Mouse (Mus musculus) forebrain, embryonic 16.5 days (tissue): Measurements from ENCODE around the gene Pitpnc1. TPM values are rescaled to one million over a fixed set of nuclear protein-coding genes. Genes with fewer than 3 reads are reported as not detected.

Experiments
- ATAC-seq: fragments of 200-750 bp; cut with Nextera tagmentation; 2 replicates; pipeline ENCODE4 v1.8.0; 2017; ENCODE audit warnings: mild to moderate bottlenecking, moderate library complexity
- H3K27ac ChIP-seq: fragments of 300-500 bp; sonication (generic); 2 replicates; pipeline ENCODE4 v1.5.1; 2014; ENCODE audit warnings: low read length, control low read depth
- H3K27me3 ChIP-seq: fragments of 300-500 bp; sonication (generic); replicated peaks from 2 replicates; pipeline ENCODE4 v1.6.1; 2014; ENCODE audit warnings: low read length; ENCODE audit not compliant: control insufficient read depth, insufficient read depth
- H3K36me3 ChIP-seq: fragments of 300-500 bp; sonication (generic); 2 replicates; pipeline ENCODE4 v1.6.1; 2014; ENCODE audit not compliant: control insufficient read depth, insufficient read depth
- H3K4me1 ChIP-seq: fragments of 300-500 bp; sonication (generic); replicated peaks from 2 replicates; pipeline ENCODE4 v1.6.1; 2014; ENCODE audit warnings: low read length; ENCODE audit not compliant: control insufficient read depth, insufficient read depth
- H3K4me2 ChIP-seq: fragments of 300-500 bp; sonication (generic); 2 replicates; pipeline ENCODE4 v1.6.1; 2014; ENCODE audit warnings: mild to moderate bottlenecking, low read length, control low read depth
- H3K4me3 ChIP-seq: fragments of 300-500 bp; sonication (generic); replicated peaks from 2 replicates; pipeline ENCODE4 v1.5.1; 2014; ENCODE audit warnings: mild to moderate bottlenecking, low read length, control low read depth
- H3K9ac ChIP-seq: fragments of 300-500 bp; sonication (generic); replicated peaks from 2 replicates; pipeline ENCODE4 v1.6.1; 2014; ENCODE audit warnings: low read depth, low read length, control low read depth
- H3K9me3 ChIP-seq: fragments of 300-500 bp; sonication (generic); 2 replicates; pipeline ENCODE4 v1.6.1; 2016; ENCODE audit warnings: low read length; ENCODE audit not compliant: control insufficient read depth
- WGBS: fragments of 180-500 bp; shearing (Covaris S2); extraction: QIAGEN DNeasy Blood & Tissue Kit; methylation state at CpG from one replicate; pipeline ENCODE4 v1.1.7; 2014; 5-methylcytosine and 5-hydroxymethylcytosine counted together
- polyA plus RNA-seq: library from polyadenylated mRNA; unstranded; fragments of >200 nt; fragmentation: Nextera tagmentation; extraction: Ambion mirVana; gene quantifications from 2 replicates; pipeline ENCODE4 v1.2.1, GENCODE M21; 2015

Pitpnc1 gene
- polyA plus RNA-seq, 1 experiment from 2014 or later: 51.6 TPM

GRCm38 (mm10) chr11:107435776-107436449, 34.6 kb downstream of the Pitpnc1 start:
- no peak overlapping the region for H3K27ac ChIP-seq
- no peak overlapping the region for H3K4me2 ChIP-seq
- no peaks in the 10 kb centered on the region for H3K9me3 ChIP-seq
- no peak for ATAC-seq
- H3K9ac ChIP-seq: no peak overlapping the region
- no peaks in the 10 kb centered on the region for H3K27me3 ChIP-seq
- no peak overlapping the region for H3K4me3 ChIP-seq
- WGBS: 92% methylated on average over 6 of the region's 6 CpGs
- H3K4me1 ChIP-seq: peaks cover 12% of the 10 kb centered on the region
- no peaks in the 10 kb centered on the region for H3K36me3 ChIP-seq

- peak overlapping the region; percentile 28; the same call in 1 of the 2 replicates for H3K27ac ChIP-seq
- WGBS: 90% methylated on average over 7 of the region's 7 CpGs
These were observed 39.1 kb downstream of the Pitpnc1 start for GRCm38 (mm10) chr11:107431197-107431965.

GRCm38 (mm10) chr11:107428011-107428410, 42.5 kb downstream of the Pitpnc1 start:
- ATAC-seq: no peak
- Histone ChIP-seq H3K27ac (no peak overlapping the region), H3K9me3 (no peaks in the 10 kb centered on the region), H3K4me2 (no peak overlapping the region), H3K36me3 (no peaks in the 10 kb centered on the region), H3K27me3 (no peaks in the 10 kb centered on the region), H3K4me1 (peaks cover 9% of the 10 kb centered on the region), H3K9ac (no peak overlapping the region), H3K4me3 (no peak overlapping the region)
- WGBS: 86% methylated on average over 10 of the region's 10 CpGs

More at GRCm38 (mm10) chr11:107431197-107431965, 39.1 kb downstream of the Pitpnc1 start:
- H3K4me1 ChIP-seq: peaks cover 4% of the 10 kb centered on the region
- H3K9ac ChIP-seq: no peak overlapping the region
- H3K36me3 ChIP-seq: no peaks in the 10 kb centered on the region
- H3K4me2 ChIP-seq: no peak overlapping the region
- no peaks in the 10 kb centered on the region for H3K9me3 ChIP-seq
- no peak for ATAC-seq
- H3K27me3 ChIP-seq: no peaks in the 10 kb centered on the region
- no peak overlapping the region for H3K4me3 ChIP-seq

GRCm38 (mm10) chr11:107424176-107424575, 46.3 kb downstream of the Pitpnc1 start:
- peak; percentile 56 for ATAC-seq
- H3K9ac ChIP-seq: no peak overlapping the region
- no peaks in the 10 kb centered on the region for H3K27me3 ChIP-seq
- H3K27ac ChIP-seq: peak overlapping the region; percentile 72
- H3K4me2 ChIP-seq: no peak overlapping the region
- no peaks in the 10 kb centered on the region for H3K36me3 ChIP-seq
- 69% methylated on average over 12 of the region's 12 CpGs for WGBS
- H3K4me3 ChIP-seq: no peak overlapping the region
- no peaks in the 10 kb centered on the region for H3K9me3 ChIP-seq
- peaks cover 22% of the 10 kb centered on the region for H3K4me1 ChIP-seq

GRCm38 (mm10) chr11:107422356-107422754, 48.1 kb downstream of the Pitpnc1 start:
- no peak for ATAC-seq
- Histone ChIP-seq H3K36me3 (no peaks in the 10 kb centered on the region), H3K4me1 (peaks cover 22% of the 10 kb centered on the region), H3K9ac (no peak overlapping the region), H3K27ac (no peak overlapping the region), H3K27me3 (no peaks in the 10 kb centered on the region), H3K4me2 (no peak overlapping the region), H3K9me3 (no peaks in the 10 kb centered on the region), H3K4me3 (no peak overlapping the region)
- WGBS: 28% methylated on average over 5 of the region's 5 CpGs

GRCm38 (mm10) chr11:107421751-107422355, 48.6 kb downstream of the Pitpnc1 start:
- Histone ChIP-seq H3K4me1 (peaks cover 26% of the 10 kb centered on the region), H3K27ac (no peak overlapping the region), H3K4me2 (no peak overlapping the region), H3K4me3 (no peak overlapping the region), H3K9ac (no peak overlapping the region), H3K9me3 (no peaks in the 10 kb centered on the region), H3K36me3 (no peaks in the 10 kb centered on the region), H3K27me3 (no peaks in the 10 kb centered on the region)
- ATAC-seq: no peak
- 40% methylated on average over 5 of the region's 5 CpGs for WGBS

- 10% methylated on average over 7 of the region's 7 CpGs for WGBS
- Histone ChIP-seq H3K27me3 (no peaks in the 10 kb centered on the region), H3K4me1 (peaks cover 42% of the 10 kb centered on the region), H3K36me3 (no peaks in the 10 kb centered on the region), H3K9ac (no peak overlapping the region), H3K9me3 (no peaks in the 10 kb centered on the region), H3K4me2 (no peak overlapping the region), H3K4me3 (no peak overlapping the region), H3K27ac (peak overlapping the region; percentile 61)
- peak; percentile 52 for ATAC-seq
These were observed 50.6 kb downstream of the Pitpnc1 start for GRCm38 (mm10) chr11:107419925-107420324.

- Histone ChIP-seq H3K9ac (no peak overlapping the region), H3K27me3 (no peaks in the 10 kb centered on the region), H3K4me2 (peak overlapping the region; percentile 30), H3K27ac (peak overlapping the region; percentile 63), H3K4me1 (peaks cover 49% of the 10 kb centered on the region), H3K4me3 (no peak overlapping the region), H3K36me3 (no peaks in the 10 kb centered on the region), H3K9me3 (no peaks in the 10 kb centered on the region)
- ATAC-seq: peak; percentile 23; the same call in 1 of the 2 replicates
- 19% methylated on average over 14 of the region's 14 CpGs for WGBS
These were observed 53.4 kb downstream of the Pitpnc1 start for GRCm38 (mm10) chr11:107417041-107417583.

GRCm38 (mm10) chr11:107416561-107416926, 54.0 kb downstream of the Pitpnc1 start:
- H3K4me1 ChIP-seq: peaks cover 48% of the 10 kb centered on the region
- H3K9ac ChIP-seq: no peak overlapping the region
- no peaks in the 10 kb centered on the region for H3K36me3 ChIP-seq

More at GRCm38 (mm10) chr11:107416561-107416926, 54.0 kb downstream of the Pitpnc1 start:
- Histone ChIP-seq H3K9me3 (no peaks in the 10 kb centered on the region), H3K4me3 (no peak overlapping the region), H3K27ac (peak overlapping the region; percentile 76), H3K27me3 (no peaks in the 10 kb centered on the region), H3K4me2 (peak overlapping the region; percentile 30)
- ATAC-seq: peak; percentile 54
- 0% methylated on average over 4 of the region's 4 CpGs for WGBS
